25 mouse cellular contexts compared by ENCODE assay signal in genomic region chr4:99816697-99817460, GRCm38 (mm10). TPM values are rescaled to one million over a fixed set of nuclear protein-coding genes. Genes with fewer than 3 reads are reported as not detected.
A peak's percentile ranks its signal among the peaks of the same experiment; 100 is the strongest.
DNase-seq lines count a peak whose midpoint lies in the region; ATAC-seq and TF ChIP-seq lines count a peak whose summit lies in the region.
"Had no signal": no experiment of that assay in that cellular context is flagged by ENCODE, and none has a peak within 500 bp of the region (broad histone marks: within the 10 kb centered on the region; RNA-seq: fewer than 3 reads in every experiment).

No protein-coding gene starts in this region.

- H3K36me3 ChIP-seq in kidney, postnatal 0 days (ENCODE audit: insufficient read depth, low read length) = no peaks in the 10 kb centered on the region
- H3K36me3 ChIP-seq in intestine, embryonic 14.5 days (ENCODE audit: control insufficient read depth, insufficient read depth, low read length) = no peaks in the 10 kb centered on the region
- no peaks in the 10 kb centered on the region for H3K36me3 ChIP-seq in stomach, postnatal 0 days (ENCODE audit: control insufficient read depth, insufficient read depth, low read length)
- H3K36me3 ChIP-seq in neural tube, embryonic 15.5 days = no peaks in the 10 kb centered on the region
- H3K36me3 ChIP-seq: embryonic facial prominence, embryonic 13.5 days; hindbrain, embryonic 15.5 days; limb, embryonic 10.5 days had no signal

- no peak overlapping the region for H3K9ac ChIP-seq in kidney, postnatal 0 days (ENCODE audit: low read depth, low read length)
- H3K9ac ChIP-seq in intestine, embryonic 14.5 days (ENCODE audit: low read length) = no peak overlapping the region
- no peak overlapping the region for H3K9ac ChIP-seq in stomach, postnatal 0 days (ENCODE audit: low read length)
- H3K9ac ChIP-seq in neural tube, embryonic 15.5 days (replicated peaks) = no peak overlapping the region
- H3K9ac ChIP-seq: embryonic facial prominence, embryonic 13.5 days; forebrain, embryonic 13.5 days; hindbrain, embryonic 15.5 days; liver, postnatal 0 days had no signal

- DNase-seq in kidney, postnatal 0 days (ENCODE audit: low spot score) = peak; percentile 39
- DNase-seq in kidney, adult 18-20 months = no peak
- DNase-seq in NIH3T3 (ENCODE audit: low read depth) = peak; percentile 71
- no peak for DNase-seq in intestine, embryonic 14.5 days (ENCODE audit: low spot score)
- DNase-seq in stomach, postnatal 0 days (ENCODE audit: low spot score) = no peak
- DNase-seq in cerebellum, adult 9-11 months = no peak
- DNase-seq: cerebellum, adult 18-20 months; cerebellum, postnatal 36 days; embryo, embryonic 11 days; gastrocnemius, postnatal 36 days; kidney, adult 8-10 months; kidney, postnatal 4 days; liver; liver, postnatal 0 days; lung, postnatal 10 days; right cerebral cortex, postnatal 14 days; spleen, adult 18-20 months; thymus, postnatal 36 days had no signal

- no peak for TF ChIP-seq CTCF in kidney, postnatal 0 days (IDR thresholded peaks at IDR 0.05; ENCODE audit: low read depth)
- no peak for TF ChIP-seq CTCF in stomach, postnatal 0 days (IDR thresholded peaks at IDR 0.05; ENCODE audit: low read depth)

- 77% methylated on average over 7 of the region's 7 CpGs for WGBS in kidney, postnatal 0 days
- 76% methylated on average over 7 of the region's 7 CpGs for WGBS in intestine, embryonic 14.5 days
- WGBS in stomach, postnatal 0 days = 76% methylated on average over 7 of the region's 7 CpGs
- WGBS in neural tube, embryonic 15.5 days = 74% methylated on average over 7 of the region's 7 CpGs

- ATAC-seq in kidney, postnatal 0 days (replicated peaks; ENCODE audit: low FRiP score, low read depth) = no peak
- peak; percentile 88 for ATAC-seq in intestine, embryonic 14.5 days (replicated peaks; ENCODE audit: low FRiP score, low TSS enrichment, low read depth)
- 0 out of 2 replicates have a peak, but pooled peaks have one; percentile 6 for ATAC-seq in stomach, postnatal 0 days (ENCODE audit: low FRiP score, low TSS enrichment)
- ATAC-seq in neural tube, embryonic 15.5 days (ENCODE audit: low FRiP score) = no peak
- ATAC-seq: forebrain, embryonic 13.5 days; liver, postnatal 0 days had no signal

- no peak overlapping the region for H3K4me3 ChIP-seq in kidney, postnatal 0 days (replicated peaks; ENCODE audit: low read depth, low read length)
- H3K4me3 ChIP-seq in intestine, embryonic 14.5 days (ENCODE audit: low read depth, low read length) = no peak overlapping the region
- H3K4me3 ChIP-seq in stomach, postnatal 0 days (ENCODE audit: low read depth, low read length) = no peak overlapping the region
- H3K4me3 ChIP-seq in neural tube, embryonic 15.5 days (replicated peaks) = no peak overlapping the region
- H3K4me3 ChIP-seq: embryonic facial prominence, embryonic 13.5 days; erythroblast, embryonic 14.5 days; forebrain, embryonic 13.5 days; hindbrain, embryonic 15.5 days; limb, embryonic 10.5 days had no signal

- no peak for TF ChIP-seq EP300 in stomach, postnatal 0 days (optimal IDR thresholded peaks at IDR 0.05)

- H3K4me1 ChIP-seq in kidney, postnatal 0 days (replicated peaks; ENCODE audit: insufficient read depth, low read length) = no peaks in the 10 kb centered on the region
- no peaks in the 10 kb centered on the region for H3K4me1 ChIP-seq in intestine, embryonic 14.5 days (replicated peaks; ENCODE audit: control insufficient read depth, insufficient read depth, low read length)
- H3K4me1 ChIP-seq in stomach, postnatal 0 days (replicated peaks; ENCODE audit: control insufficient read depth, insufficient read depth) = no peaks in the 10 kb centered on the region
- no peaks in the 10 kb centered on the region for H3K4me1 ChIP-seq in neural tube, embryonic 15.5 days
- H3K4me1 ChIP-seq: embryonic facial prominence, embryonic 13.5 days; forebrain, embryonic 13.5 days; hindbrain, embryonic 15.5 days; limb, embryonic 10.5 days had no signal

- no peaks in the 10 kb centered on the region for H3K27me3 ChIP-seq in kidney, postnatal 0 days (ENCODE audit: insufficient read depth, low read length)
- H3K27me3 ChIP-seq in intestine, embryonic 14.5 days (replicated peaks; ENCODE audit: control insufficient read depth, insufficient read depth, low read length) = no peaks in the 10 kb centered on the region
- no peaks in the 10 kb centered on the region for H3K27me3 ChIP-seq in stomach, postnatal 0 days (ENCODE audit: control insufficient read depth, insufficient read depth, low read length)
- H3K27me3 ChIP-seq in neural tube, embryonic 15.5 days (replicated peaks) = no peaks in the 10 kb centered on the region
- H3K27me3 ChIP-seq: embryonic facial prominence, embryonic 13.5 days; forebrain, embryonic 13.5 days; hindbrain, embryonic 15.5 days had no signal

- no peak overlapping the region; the same call in 1 of the 2 replicates for H3K27ac ChIP-seq in kidney, postnatal 0 days
- H3K27ac ChIP-seq in intestine, embryonic 14.5 days (ENCODE audit: low read depth) = no peak overlapping the region
- no peak overlapping the region for H3K27ac ChIP-seq in stomach, postnatal 0 days (replicated peaks)
- no peak overlapping the region for H3K27ac ChIP-seq in neural tube, embryonic 15.5 days (replicated peaks)
- H3K27ac ChIP-seq: embryonic facial prominence, embryonic 13.5 days; forebrain, embryonic 13.5 days; hindbrain, embryonic 15.5 days; limb, embryonic 10.5 days had no signal

- H3K4me2 ChIP-seq in kidney, postnatal 0 days (ENCODE audit: low read length) = no peak overlapping the region
- no peak overlapping the region for H3K4me2 ChIP-seq in intestine, embryonic 14.5 days (ENCODE audit: low read length)
- H3K4me2 ChIP-seq in stomach, postnatal 0 days (replicated peaks; ENCODE audit: low read depth) = no peak overlapping the region
- H3K4me2 ChIP-seq in neural tube, embryonic 15.5 days = no peak overlapping the region
- H3K4me2 ChIP-seq: embryonic facial prominence, embryonic 13.5 days; forebrain, embryonic 13.5 days; hindbrain, embryonic 15.5 days; midbrain, embryonic 11.5 days had no signal

- no peaks in the 10 kb centered on the region for H3K9me3 ChIP-seq in kidney, postnatal 0 days (replicated peaks; ENCODE audit: low read length)
- no peaks in the 10 kb centered on the region for H3K9me3 ChIP-seq in intestine, embryonic 14.5 days (ENCODE audit: control insufficient read depth, low read length)
- H3K9me3 ChIP-seq in stomach, postnatal 0 days (ENCODE audit: control insufficient read depth, low read length) = no peaks in the 10 kb centered on the region
- no peaks in the 10 kb centered on the region for H3K9me3 ChIP-seq in neural tube, embryonic 15.5 days (replicated peaks)
- H3K9me3 ChIP-seq: embryonic facial prominence, embryonic 13.5 days; forebrain, embryonic 13.5 days; hindbrain, embryonic 15.5 days; limb, embryonic 10.5 days had no signal

RNA-seq across cellular contexts. Expression of gene Efcab7, which starts 12.1 kb away (rescaled TPM):
- 21.6 and 23.1 TPM in 2 replicates for polyA plus RNA-seq in kidney, postnatal 0 days (2015; fragmentation: Nextera tagmentation; extraction: Ambion mirVana)
- polyA plus RNA-seq in intestine, embryonic 14.5 days (2014; fragmentation: Nextera tagmentation; extraction: Ambion mirVana) = 19.2 and 22.9 TPM in 2 replicates
- 9.0 and 9.5 TPM in 2 replicates for polyA plus RNA-seq in stomach, postnatal 0 days (2015; fragmentation: Nextera tagmentation; extraction: Ambion mirVana)
- polyA plus RNA-seq in neural tube, embryonic 15.5 days (2015; fragmentation: Nextera tagmentation; extraction: Ambion mirVana) = 8.5 and 13.7 TPM in 2 replicates
- polyA plus RNA-seq: erythroblast, embryonic 14.5 days had no signal

Comparison
In these comparisons a context has a peak if more than half of its experiments do, and no peak if none do; other contexts are left out.
1. DNase-seq: peak in kidney, postnatal 0 days (single experiment) and NIH3T3 (single experiment); none in kidney, adult 18-20 months (single experiment), intestine, embryonic 14.5 days (single experiment), stomach, postnatal 0 days (single experiment) and cerebellum, adult 9-11 months (single experiment).
2. ATAC-seq: peak in intestine, embryonic 14.5 days (single experiment) and stomach, postnatal 0 days (single experiment); none in kidney, postnatal 0 days (single experiment) and neural tube, embryonic 15.5 days (single experiment).